Mouse (Mus musculus) limb, embryonic 14.5 days (tissue): ENCODE data around the gene Mt4. TPM values are rescaled to one million over a fixed set of nuclear protein-coding genes. Genes with fewer than 3 reads are reported as not detected.
A peak's percentile ranks its signal among the peaks of the same experiment; 100 is the strongest.

Source experiments
- ATAC-seq: fragments of 200-750 bp; cut with Nextera tagmentation; 2 replicates; pipeline ENCODE4 v1.8.0; 2017; ENCODE audit warnings: low read depth, moderate number of reproducible peaks, moderate TSS enrichment; ENCODE audit not compliant: low FRiP score
- DNase-seq: peaks from one replicate; pipeline ENCODE4 v3.0.0-alpha.2; 2015; ENCODE audit warnings: low spot score
- H3K27ac ChIP-seq: fragments of 300-500 bp; sonication (generic); replicated peaks from 2 replicates; pipeline ENCODE4 v1.5.1; 2014; ENCODE audit warnings: low read depth, mild to moderate bottlenecking, low read length, moderate library complexity, mixed read lengths
- H3K27me3 ChIP-seq: fragments of 300-500 bp; sonication (generic); 2 replicates; pipeline ENCODE4 v1.6.1; 2014; ENCODE audit warnings: low read length, mixed read lengths; ENCODE audit not compliant: control insufficient read depth, insufficient read depth
- H3K36me3 ChIP-seq: fragments of 300-500 bp; sonication (generic); 2 replicates; pipeline ENCODE4 v1.6.1; 2014; ENCODE audit warnings: mild to moderate bottlenecking, low read length, moderate library complexity, mixed read lengths; ENCODE audit not compliant: control insufficient read depth, insufficient read depth
- H3K4me1 ChIP-seq: fragments of 300-500 bp; sonication (generic); 2 replicates; pipeline ENCODE4 v1.6.1; 2014; ENCODE audit warnings: antibody characterized with exemption, low read length, mixed read lengths; ENCODE audit not compliant: control insufficient read depth, insufficient read depth
- H3K4me2 ChIP-seq: fragments of 300-500 bp; sonication (generic); replicated peaks from 2 replicates; pipeline ENCODE4 v1.6.1; 2014; ENCODE audit warnings: low read depth, mild to moderate bottlenecking, low read length, moderate library complexity; ENCODE audit not compliant: severe bottlenecking
- H3K4me3 ChIP-seq: fragments of 300-500 bp; sonication (generic); replicated peaks from 2 replicates; pipeline ENCODE4 v1.5.1; 2014; ENCODE audit warnings: low read length
- H3K9ac ChIP-seq: fragments of 300-500 bp; sonication (generic); 2 replicates; pipeline ENCODE4 v1.6.1; 2014; ENCODE audit warnings: mild to moderate bottlenecking, low read depth, low read length, moderate library complexity; ENCODE audit not compliant: severe bottlenecking
- H3K9me3 ChIP-seq: fragments of 300-500 bp; sonication (generic); 2 replicates; pipeline ENCODE4 v1.6.1; 2016; ENCODE audit warnings: low read length; ENCODE audit not compliant: control insufficient read depth
- POLR2A ChIP-seq: fragments of 200-500 bp; IDR thresholded peaks from 2 replicates; pipeline ENCODE4 v1.8.0; 2012; ENCODE audit warnings: inconsistent platforms, mild to moderate bottlenecking, moderate library complexity, borderline replicate concordance; ENCODE audit not compliant: insufficient read depth, insufficient read length; ENCODE audit errors: extremely low read depth
- WGBS: fragments of 180-500 bp; shearing (Covaris S2); extraction: QIAGEN DNeasy Blood & Tissue Kit; methylation state at CpG from one replicate; pipeline ENCODE4 v1.1.7; 2014; 5-methylcytosine and 5-hydroxymethylcytosine counted together
- polyA plus RNA-seq, 2 experiments: library from polyadenylated mRNA; depleted of rRNA in 1 of 2; stranded (reverse) in 1 of 2; unstranded in 1 of 2; fragments of >200 nt; fragmentation: Nextera tagmentation in 1 of 2; extraction: Ambion mirVana in 1 of 2; gene quantifications; 2 replicates each; pipeline versions ENCODE4 v1.2.1 to v1.2.3; 2012 to 2014

The Mt4 gene
- polyA plus RNA-seq, 2 experiments = not detected

- ATAC-seq (no peak), DNase-seq (no peak)
- TF ChIP-seq POLR2A = no peak
- H3K9ac ChIP-seq = no peak overlapping the region
- H3K4me3 ChIP-seq = peak overlapping the region; percentile 44
- WGBS = 5% methylated on average over 25 of the region's 25 CpGs
- H3K27ac ChIP-seq = no peak overlapping the region
- peak overlapping the region; percentile 56 for H3K4me2 ChIP-seq
- H3K4me1 ChIP-seq = peaks cover 20% of the 10 kb centered on the region; the same call in 1 of the 2 replicates
- H3K9me3 ChIP-seq = no peaks in the 10 kb centered on the region
- peaks cover 94% of the 10 kb centered on the region for H3K27me3 ChIP-seq
- H3K36me3 ChIP-seq = no peaks in the 10 kb centered on the region
These were observed 42.9 kb downstream of the Mt4 start for GRCm38 (mm10) chr8:94179713-94180560.

DNA sequence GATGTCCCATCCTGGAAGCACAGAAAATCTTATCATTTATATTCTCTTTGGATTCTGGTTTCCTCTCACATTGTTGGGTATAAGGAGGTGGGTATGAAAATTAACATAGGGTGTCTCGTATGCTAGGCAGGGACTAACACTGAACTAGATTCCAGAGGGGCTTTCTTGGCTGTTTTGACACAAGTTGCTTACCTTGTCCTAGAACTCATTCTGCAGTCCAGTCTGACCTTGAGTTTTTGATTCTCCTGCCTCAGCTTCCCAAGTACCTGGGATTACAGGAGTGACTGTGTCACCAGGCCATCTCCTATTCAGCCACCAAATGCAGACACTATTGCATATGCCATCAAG, 43.5 kb downstream of the Mt4 start:
- Histone ChIP-seq H3K9ac (no peak overlapping the region), H3K36me3 (no peaks in the 10 kb centered on the region), H3K4me2 (no peak overlapping the region), H3K27ac (no peak overlapping the region), H3K4me1 (peaks cover 20% of the 10 kb centered on the region; the same call in 1 of the 2 replicates), H3K9me3 (no peaks in the 10 kb centered on the region), H3K4me3 (no peak overlapping the region; the same call in 1 of the 2 replicates), H3K27me3 (peaks cover 88% of the 10 kb centered on the region)
- DNase-seq (no peak), ATAC-seq (no peak)
- WGBS = 80% methylated on average over 1 of the region's 1 CpGs
- TF ChIP-seq POLR2A = no peak

DNA sequence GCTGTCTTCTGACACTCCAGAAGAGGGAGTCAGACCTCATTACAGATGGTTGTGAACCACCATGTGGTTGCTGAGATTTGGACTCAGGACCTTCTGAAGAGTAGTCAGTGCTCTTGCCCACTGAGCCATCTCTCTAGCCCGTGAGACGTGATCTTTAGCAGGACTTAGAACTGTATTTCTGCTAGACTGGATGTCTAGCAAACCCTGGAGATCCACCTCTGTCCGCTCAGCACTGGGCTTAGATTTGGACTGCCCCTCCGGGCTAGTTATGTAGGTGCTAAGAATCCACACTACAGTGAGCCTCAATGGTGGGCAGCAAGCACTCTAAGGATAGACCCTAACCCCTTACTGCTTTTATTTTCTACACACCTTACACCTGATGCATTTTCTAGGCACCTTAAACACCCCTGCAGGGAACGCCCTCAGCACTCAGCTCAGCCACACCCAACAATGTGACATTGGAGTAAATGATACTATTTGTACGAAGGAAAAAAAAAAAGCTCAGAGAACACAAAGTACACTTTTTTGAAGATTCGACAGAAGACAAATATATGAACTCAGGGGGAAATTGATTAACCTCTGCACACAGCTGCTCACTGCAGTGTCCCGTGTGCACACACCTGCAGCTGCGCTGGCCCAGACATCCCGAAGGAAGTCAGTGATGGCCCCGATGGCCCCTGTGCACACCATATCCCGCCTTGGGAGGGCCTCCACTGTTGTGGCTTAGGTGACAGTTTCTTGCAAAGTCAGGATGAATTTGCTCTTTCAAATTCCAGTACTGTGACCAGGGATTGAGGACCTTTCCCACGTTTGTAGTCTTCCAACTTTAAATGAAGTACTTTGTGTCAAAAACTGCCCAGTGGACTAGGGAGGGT, 45.3 kb downstream of the Mt4 start:
- H3K36me3 ChIP-seq = no peaks in the 10 kb centered on the region
- H3K4me1 ChIP-seq = peaks cover 23% of the 10 kb centered on the region
- no peak for DNase-seq
- H3K9me3 ChIP-seq = no peaks in the 10 kb centered on the region
- peaks cover 82% of the 10 kb centered on the region for H3K27me3 ChIP-seq
- ATAC-seq = no peak
- no peak for TF ChIP-seq POLR2A
- H3K9ac ChIP-seq = no peak overlapping the region
- H3K4me3 ChIP-seq = peak overlapping the region; percentile 24
- WGBS = 62% methylated on average over 13 of the region's 13 CpGs
- peak overlapping the region; percentile 45; the same call in 1 of the 2 replicates for H3K4me2 ChIP-seq
- H3K27ac ChIP-seq = no peak overlapping the region

- H3K27ac ChIP-seq = no peak overlapping the region
- ATAC-seq (peak; percentile 34; the same call in 1 of the 2 replicates), DNase-seq (peak; percentile 80)
- peak overlapping the region; percentile 45 for H3K4me2 ChIP-seq
- TF ChIP-seq POLR2A = no peak
- no peaks in the 10 kb centered on the region for H3K36me3 ChIP-seq
- H3K9ac ChIP-seq = 0 out of 2 replicates have a peak overlapping the region, but pooled peaks have one; percentile 5
- H3K4me3 ChIP-seq = peak overlapping the region; percentile 24
- peaks cover 23% of the 10 kb centered on the region for H3K4me1 ChIP-seq
- H3K9me3 ChIP-seq = no peaks in the 10 kb centered on the region
- under 1% methylated on average over 16 of the region's 16 CpGs for WGBS
- peaks cover 78% of the 10 kb centered on the region for H3K27me3 ChIP-seq
These were observed 46.1 kb downstream of the Mt4 start for GRCm38 (mm10) chr8:94183117-94183516.

GRCm38 (mm10) chr8:94184357-94184843, 47.4 kb downstream of the Mt4 start:
- 9% methylated on average over 12 of the region's 12 CpGs for WGBS
- DNase-seq (no peak), ATAC-seq (no peak)
- H3K27me3 ChIP-seq = peaks cover 65% of the 10 kb centered on the region
- H3K9ac ChIP-seq = no peak overlapping the region
- peaks cover 21% of the 10 kb centered on the region for H3K4me1 ChIP-seq
- H3K9me3 ChIP-seq = no peaks in the 10 kb centered on the region
- H3K36me3 ChIP-seq = no peaks in the 10 kb centered on the region
- TF ChIP-seq POLR2A = no peak
- no peak overlapping the region for H3K4me3 ChIP-seq
- no peak overlapping the region for H3K27ac ChIP-seq
- no peak overlapping the region; the same call in 1 of the 2 replicates for H3K4me2 ChIP-seq
